Mouse (Mus musculus): Measurements from ENCODE around the gene Mettl18. TPM values are rescaled to one million over a fixed set of nuclear protein-coding genes. Genes with fewer than 3 reads are reported as not detected.

Gene Mettl18
- polyA plus RNA-seq, 1 experiment from 2014 or later = 4.0 TPM

- DNase-seq = no peak
- Histone ChIP-seq H3K27ac (ENCODE audit: low read depth) (no peak overlapping the region), H3K4me2 (ENCODE audit: low read depth, low read length) (no peak overlapping the region), H3K27me3 (ENCODE audit: insufficient read depth, low read length) (no peaks in the 10 kb centered on the region), H3K36me3 (replicated peaks; ENCODE audit: insufficient read depth, low read length) (no peaks in the 10 kb centered on the region), H3K4me1 (ENCODE audit: insufficient read depth) (no peaks in the 10 kb centered on the region), H3K4me3 (ENCODE audit: low read depth, low read length) (no peak overlapping the region), H3K9ac (replicated peaks) (no peak overlapping the region), H3K9me3 (ENCODE audit: low read length) (no peaks in the 10 kb centered on the region)
- 59% methylated on average over 4 of the region's 4 CpGs for WGBS (ENCODE audit: insufficient replicate concordance)
- no peak for ATAC-seq
- TF ChIP-seq CTCF (IDR thresholded peaks at IDR 0.05; ENCODE audit: low read depth) (no peak), EP300 (IDR thresholded peaks at IDR 0.05; ENCODE audit: low read depth) (no peak)
Observed at GRCm38 (mm10) chr1:164025685-164026084, 31.0 kb downstream of the Mettl18 start.

GRCm38 (mm10) chr1:164027416-164027815, 32.7 kb downstream of the Mettl18 start:
- H3K9me3 ChIP-seq (ENCODE audit: low read length) = no peaks in the 10 kb centered on the region

DNA sequence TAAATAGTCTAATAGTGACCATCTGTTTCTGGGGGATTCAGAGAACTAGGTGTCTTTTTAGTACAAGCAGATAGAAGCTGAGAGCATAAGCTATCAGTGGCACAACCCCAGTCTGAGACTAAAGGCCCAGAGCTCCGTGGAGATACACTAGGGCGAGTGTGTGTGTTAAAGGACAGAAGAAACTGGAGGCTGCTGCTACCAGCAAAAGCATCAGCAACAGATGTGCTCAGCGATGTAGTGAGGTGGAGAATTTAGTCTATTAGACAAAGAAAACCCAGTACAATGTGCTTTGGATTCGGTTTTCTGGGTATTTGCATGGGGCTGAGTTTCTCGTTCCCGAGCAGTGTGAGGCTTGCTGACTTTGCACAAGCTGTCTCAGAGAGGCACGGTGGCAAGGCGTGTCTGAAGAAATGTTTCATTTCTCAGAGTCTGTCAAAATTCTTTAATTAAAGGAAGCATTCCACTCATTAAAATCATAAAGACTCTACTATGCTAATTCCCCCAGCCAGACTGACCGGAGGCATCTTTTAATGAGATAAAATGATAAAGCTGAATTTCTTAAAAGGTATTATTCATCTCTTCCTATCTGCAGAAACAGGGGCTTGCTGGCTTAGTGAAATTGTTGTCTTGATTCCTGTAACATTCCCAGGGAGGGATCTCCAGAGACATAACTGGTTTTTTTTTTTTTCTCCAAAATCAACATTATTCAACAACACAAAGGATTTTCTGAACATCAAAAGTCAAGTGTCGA, 45.9 kb downstream of the Mettl18 start:
- H3K4me1 ChIP-seq (ENCODE audit: insufficient read depth) = no peaks in the 10 kb centered on the region
- H3K36me3 ChIP-seq (replicated peaks; ENCODE audit: insufficient read depth, low read length) = no peaks in the 10 kb centered on the region
- no peak overlapping the region for H3K9ac ChIP-seq (replicated peaks)
- H3K27ac ChIP-seq (ENCODE audit: low read depth) = no peak overlapping the region
- no peak for ATAC-seq
- H3K4me3 ChIP-seq (ENCODE audit: low read depth, low read length) = no peak overlapping the region
- WGBS (ENCODE audit: insufficient replicate concordance) = 72% methylated on average over 10 of the region's 10 CpGs
- no peaks in the 10 kb centered on the region; the same call in 1 of the 2 replicates for H3K9me3 ChIP-seq (ENCODE audit: low read length)
- DNase-seq = no peak
- H3K4me2 ChIP-seq (ENCODE audit: low read depth, low read length) = no peak overlapping the region
- no peak for TF ChIP-seq EP300 (IDR thresholded peaks at IDR 0.05; ENCODE audit: low read depth)
- H3K27me3 ChIP-seq (ENCODE audit: insufficient read depth, low read length) = no peaks in the 10 kb centered on the region

More at GRCm38 (mm10) chr1:164027416-164027815, 32.7 kb downstream of the Mettl18 start:
- Histone ChIP-seq H3K27me3 (ENCODE audit: insufficient read depth, low read length) (no peaks in the 10 kb centered on the region), H3K27ac (ENCODE audit: low read depth) (no peak overlapping the region), H3K36me3 (replicated peaks; ENCODE audit: insufficient read depth, low read length) (no peaks in the 10 kb centered on the region), H3K9ac (replicated peaks) (no peak overlapping the region), H3K4me3 (ENCODE audit: low read depth, low read length) (no peak overlapping the region), H3K4me1 (ENCODE audit: insufficient read depth) (no peaks in the 10 kb centered on the region), H3K4me2 (ENCODE audit: low read depth, low read length) (no peak overlapping the region)
- TF ChIP-seq CTCF (IDR thresholded peaks at IDR 0.05; ENCODE audit: low read depth) = peak; percentile 22; the same call in 1 of the 2 replicates
- TF ChIP-seq EP300 (IDR thresholded peaks at IDR 0.05; ENCODE audit: low read depth) = no peak
- WGBS (ENCODE audit: insufficient replicate concordance) = 56% methylated on average over 5 of the region's 5 CpGs
- ATAC-seq (no peak), DNase-seq (no peak)

DNA sequence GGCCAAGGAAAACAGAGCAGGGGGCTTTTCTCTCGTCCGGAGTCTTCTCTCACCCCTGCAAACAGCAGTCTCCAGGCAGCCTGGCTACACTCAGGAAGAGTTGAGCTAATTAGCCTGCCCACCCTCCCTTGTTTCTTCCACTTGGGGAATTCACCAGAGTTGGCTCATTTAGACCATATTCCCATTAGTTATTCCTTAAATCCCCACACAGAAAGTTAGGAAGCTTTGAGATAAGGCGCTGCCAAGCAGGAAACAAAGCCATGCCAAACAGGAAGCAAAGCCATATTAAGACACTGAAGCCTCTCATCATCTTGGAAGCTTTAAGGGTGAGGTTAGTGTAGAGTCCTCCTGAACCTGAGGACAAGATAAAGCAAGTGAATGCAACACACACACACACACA, 48.9 kb downstream of the Mettl18 start:
- Histone ChIP-seq H3K4me1 (ENCODE audit: insufficient read depth) (no peaks in the 10 kb centered on the region), H3K9me3 (ENCODE audit: low read length) (no peaks in the 10 kb centered on the region; the same call in 1 of the 2 replicates), H3K9ac (replicated peaks) (no peak overlapping the region), H3K4me2 (ENCODE audit: low read depth, low read length) (no peak overlapping the region), H3K27ac (ENCODE audit: low read depth) (no peak overlapping the region), H3K36me3 (replicated peaks; ENCODE audit: insufficient read depth, low read length) (no peaks in the 10 kb centered on the region), H3K27me3 (ENCODE audit: insufficient read depth, low read length) (no peaks in the 10 kb centered on the region), H3K4me3 (ENCODE audit: low read depth, low read length) (no peak overlapping the region)
- TF ChIP-seq CTCF (IDR thresholded peaks at IDR 0.05; ENCODE audit: low read depth) (no peak), EP300 (IDR thresholded peaks at IDR 0.05; ENCODE audit: low read depth) (no peak)
- no peak for ATAC-seq
- peak; percentile 21 for DNase-seq
- WGBS (ENCODE audit: insufficient replicate concordance) = 61% methylated on average over 3 of the region's 3 CpGs

Other genes with a start within 250 kb of the Mettl18 start
- 1.8 and 2.1 TPM in 2 replicates for gene Kifap3, start 215.3 kb upstream of the Mettl18 start, polyA plus RNA-seq (2015; fragmentation: Nextera tagmentation; extraction: Ambion mirVana)
- gene Scyl3, start 65.8 kb upstream of the Mettl18 start, polyA plus RNA-seq (2015; fragmentation: Nextera tagmentation; extraction: Ambion mirVana) = 9.6 and 10.0 TPM in 2 replicates
- 3.1 and 3.4 TPM in 2 replicates for gene BC055324, start 93 bp upstream of the Mettl18 start, polyA plus RNA-seq (2015; fragmentation: Nextera tagmentation; extraction: Ambion mirVana)
- gene Sele, start 53.3 kb downstream of the Mettl18 start, polyA plus RNA-seq (2015; fragmentation: Nextera tagmentation; extraction: Ambion mirVana) = 0.06 and 0.11 TPM in 2 replicates
- 10.2 and 10.8 TPM in 2 replicates for gene Sell, start 67.1 kb downstream of the Mettl18 start, polyA plus RNA-seq (2015; fragmentation: Nextera tagmentation; extraction: Ambion mirVana)
- gene Selp, start 120.4 kb downstream of the Mettl18 start, polyA plus RNA-seq (2015; fragmentation: Nextera tagmentation; extraction: Ambion mirVana) = 1.7 and 2.1 TPM in 2 replicates
- 24.5 and 28.2 TPM in 2 replicates for gene F5, start 156.9 kb downstream of the Mettl18 start, polyA plus RNA-seq (2015; fragmentation: Nextera tagmentation; extraction: Ambion mirVana)